Mouse (Mus musculus) heart, postnatal 10 days (tissue): ENCODE data around the gene Babam2. TPM values are rescaled to one million over a fixed set of nuclear protein-coding genes. Genes with fewer than 3 reads are reported as not detected.
"Not testable (repeated sequence)": the region's sequence is repeated elsewhere in the genome, so short reads cannot be mapped to it uniquely, and the experiment has no call there.

ENCODE experiments used
- DNase-seq, 2 experiments: peaks; one replicate each; pipeline ENCODE4 v3.0.0; 2021
- intact Hi-C: fragments of 180-260 bp; cut with DNase I; formaldehyde crosslinking; loops from one replicate; pipeline ENCODE4 v1.15.1; 2025
- total RNA-seq, 2 experiments: library from RNA; stranded (reverse); gene quantifications; 2 replicates each; pipeline ENCODE4 v1.2.3; 2021

Gene Babam2
- total RNA-seq, 2 experiments from 2014 or later: 36.3 to 39.8 TPM

DNA sequence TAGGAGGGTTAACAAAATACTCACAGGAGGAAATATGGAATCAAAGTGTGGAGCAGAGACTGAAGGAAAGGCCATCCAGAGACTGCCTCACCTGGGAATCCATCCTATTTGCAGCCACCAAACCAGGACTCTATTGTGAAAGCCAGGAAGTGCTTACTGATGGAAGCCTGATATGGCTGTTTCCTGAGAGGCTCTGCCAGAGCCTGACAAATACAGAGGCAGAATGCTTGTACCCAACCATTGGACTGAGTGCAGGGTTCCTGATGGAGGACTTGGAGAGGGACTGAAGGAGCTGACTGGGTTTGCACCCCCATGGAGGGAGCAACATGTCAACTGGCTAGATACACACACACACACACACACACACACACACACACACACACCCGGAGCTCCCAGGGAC is 274.9 kb downstream of the Babam2 start:
- intact Hi-C loops, DNase-seq: not testable (repeated sequence)

DNA sequence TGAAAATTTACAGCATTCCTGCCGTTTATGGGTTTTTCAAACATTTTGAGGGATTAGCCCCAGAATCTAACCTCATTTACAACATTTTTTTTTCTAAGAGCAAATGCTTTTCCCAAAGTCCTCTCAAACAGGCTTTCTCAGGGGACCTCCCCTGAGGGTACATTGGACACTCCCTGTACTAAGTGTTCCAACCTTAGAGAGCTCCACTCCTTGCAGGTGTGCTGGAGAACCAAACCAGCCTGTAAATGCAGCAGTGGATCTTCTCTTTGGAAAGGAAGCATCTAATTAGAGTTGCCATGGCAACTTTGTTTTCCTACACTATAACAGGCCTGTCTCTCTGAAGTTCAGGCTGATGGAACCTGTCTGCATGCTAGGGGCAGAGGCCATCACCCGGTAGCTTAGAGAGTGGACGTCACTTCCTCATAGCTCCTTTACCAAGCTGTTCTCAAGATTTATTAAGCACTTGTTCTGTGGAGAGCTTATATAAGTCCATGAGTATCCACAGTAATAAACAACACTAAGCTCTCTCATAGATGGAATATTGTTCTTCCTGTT is 277.2 kb downstream of the Babam2 start:
- no peak for DNase-seq
- intact Hi-C loops: no loop called here

DNA sequence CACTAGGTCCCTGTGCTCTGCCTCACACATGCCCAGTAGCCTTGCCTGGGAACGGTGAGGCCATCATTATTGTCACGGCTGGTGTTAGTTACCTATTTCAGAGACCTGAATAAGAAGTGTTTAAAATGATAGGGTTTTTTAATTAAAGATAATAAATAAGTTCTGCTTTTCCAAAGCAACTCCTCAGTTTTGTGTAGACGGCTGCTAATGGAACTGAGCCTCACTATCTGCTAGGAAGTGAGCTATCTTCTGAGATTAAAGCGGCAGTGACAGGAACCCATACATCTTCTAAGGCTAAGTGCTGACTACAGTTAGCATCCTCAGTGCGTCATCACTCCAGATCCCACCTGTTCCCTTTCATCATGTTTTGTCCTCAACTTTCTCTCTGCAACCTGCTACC is 284.6 kb downstream of the Babam2 start:
- no peak for DNase-seq
- intact Hi-C loops: no loop called here

DNA sequence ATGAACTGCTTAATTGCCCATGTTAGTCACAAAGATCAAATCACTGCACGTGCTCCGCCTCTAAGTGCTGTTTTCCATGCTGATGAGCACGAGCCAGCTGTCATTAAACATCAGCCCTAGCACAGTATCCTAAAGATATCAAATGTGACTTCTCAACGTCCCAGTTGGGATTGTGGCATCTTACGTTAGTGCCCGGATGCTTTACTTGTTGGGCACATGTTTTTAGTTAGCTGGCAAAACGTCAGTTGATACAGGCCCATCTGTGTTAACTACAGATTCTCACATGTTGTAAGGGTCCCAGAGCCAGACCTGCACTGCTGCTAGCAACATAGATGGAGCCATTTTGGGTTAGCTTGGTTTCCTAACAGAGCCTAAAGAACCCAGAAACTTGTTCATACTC is 285.7 kb downstream of the Babam2 start:
- DNase-seq: no peak
- intact Hi-C loops: no loop called here

DNA sequence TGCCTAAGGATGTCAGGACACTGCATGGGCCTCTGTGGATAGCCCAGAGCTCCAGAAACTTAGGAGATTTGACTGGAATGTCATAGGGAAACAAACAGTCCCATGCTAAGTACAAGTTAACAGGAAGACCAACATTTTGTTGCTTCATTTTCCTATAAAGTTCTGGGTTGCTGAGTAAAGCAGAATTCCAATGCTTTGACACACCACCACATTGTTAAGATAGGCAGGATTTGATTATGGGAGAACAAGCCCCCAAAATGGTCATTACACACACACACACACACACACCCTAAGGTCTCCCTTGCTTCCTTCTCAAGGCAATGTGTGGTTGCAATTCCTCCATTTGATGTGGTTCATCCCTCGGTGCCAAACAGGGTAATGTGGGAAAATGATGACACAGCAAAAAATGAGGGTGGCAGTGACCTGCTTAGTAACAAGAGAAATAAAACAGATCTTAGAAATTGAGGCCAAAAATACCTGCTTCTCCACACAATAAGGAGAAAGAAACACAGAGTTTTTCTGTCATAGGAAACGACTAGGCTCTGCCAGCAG is 286.4 kb downstream of the Babam2 start:
- intact Hi-C loops: no loop called here
- DNase-seq: peak in 1 of 2 experiments; percentile 12

DNA sequence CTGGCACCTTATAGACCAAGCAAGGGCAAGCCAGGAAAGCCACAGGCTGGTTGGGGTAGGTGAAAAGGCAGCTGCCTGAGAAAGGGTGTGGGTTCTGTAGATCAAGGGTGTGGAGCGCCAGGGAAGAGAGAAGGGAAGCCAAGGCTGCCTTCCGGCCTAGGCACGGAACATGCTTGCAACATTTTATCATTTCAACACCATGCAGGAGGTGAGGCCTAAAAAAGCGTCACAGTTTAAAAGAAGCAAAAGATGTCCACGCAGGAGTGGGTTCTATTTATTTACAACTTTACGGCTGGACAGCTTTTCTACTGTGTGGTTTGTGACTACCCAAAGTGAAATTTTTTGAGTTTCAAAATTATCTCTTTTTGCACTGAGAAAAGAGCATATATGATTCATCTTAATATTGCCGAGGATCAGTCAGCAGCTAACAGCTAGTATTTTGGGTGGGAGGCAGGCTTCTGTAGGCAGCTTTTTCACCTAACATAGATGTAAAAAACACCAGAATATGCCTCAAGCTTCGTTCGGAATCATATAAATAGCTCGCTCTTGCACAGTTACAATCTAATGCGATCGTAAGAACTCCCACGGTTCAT is 287.0 kb downstream of the Babam2 start:
- intact Hi-C loops: no loop called here
- DNase-seq: peak; percentile 20 to 29

DNA sequence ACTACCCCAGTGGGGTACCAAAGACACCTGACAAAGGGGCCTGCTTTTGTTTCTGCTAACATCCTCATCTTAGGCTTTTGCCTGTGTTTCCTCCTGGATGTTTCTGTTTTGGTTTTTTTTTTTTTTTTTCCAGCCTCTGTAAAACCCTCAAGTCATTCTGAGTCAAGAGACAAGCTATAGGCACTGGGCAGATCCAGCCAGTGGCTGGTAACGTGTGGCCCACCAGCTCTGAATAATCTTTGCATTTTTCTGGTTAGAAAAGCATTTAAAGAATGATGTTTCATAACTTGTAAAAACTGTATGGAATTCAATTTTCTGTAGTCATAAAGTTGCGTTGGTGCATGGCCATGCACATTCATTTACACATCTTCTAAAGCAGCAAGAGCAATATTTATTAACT is 287.5 kb downstream of the Babam2 start:
- no peak for DNase-seq
- intact Hi-C loops: no loop called here

DNA sequence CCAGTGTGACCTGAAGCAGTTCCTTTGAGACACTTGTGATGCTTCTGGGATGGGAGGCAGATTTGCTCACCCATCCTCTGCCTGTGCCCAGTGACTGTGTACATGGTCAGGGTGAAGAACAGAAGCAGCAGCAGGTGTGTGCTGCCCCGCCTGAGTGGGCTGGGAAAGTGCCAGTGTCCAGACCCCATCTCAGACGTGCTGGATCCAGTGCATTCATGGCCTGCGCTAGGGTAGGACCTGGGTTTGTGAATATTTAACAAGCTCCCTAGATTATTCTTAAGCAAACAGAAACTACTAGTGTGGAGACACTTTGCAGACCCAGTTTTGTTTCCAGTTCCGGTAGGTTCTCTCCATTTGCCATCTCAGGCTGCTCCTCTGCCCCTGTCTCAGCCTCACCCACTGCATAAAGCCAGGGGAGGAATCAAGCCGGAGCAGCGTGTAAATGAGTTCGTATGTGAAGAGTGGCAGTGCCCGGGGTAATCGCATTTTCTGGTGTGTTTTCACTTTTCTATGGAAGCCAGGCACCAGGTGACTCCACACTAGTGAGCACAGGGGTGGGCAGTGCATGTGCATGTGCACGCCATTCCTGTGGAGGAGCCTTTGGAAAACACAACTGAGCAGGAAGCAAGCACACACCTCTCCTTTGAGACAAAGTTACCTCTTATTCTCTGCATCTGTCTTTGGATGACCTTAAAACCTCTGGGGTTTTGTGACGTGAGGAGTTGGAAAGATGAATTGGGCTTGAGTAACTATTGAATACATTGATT is 290.2 kb downstream of the Babam2 start:
- intact Hi-C loops: no loop called here
- DNase-seq: no peak

DNA sequence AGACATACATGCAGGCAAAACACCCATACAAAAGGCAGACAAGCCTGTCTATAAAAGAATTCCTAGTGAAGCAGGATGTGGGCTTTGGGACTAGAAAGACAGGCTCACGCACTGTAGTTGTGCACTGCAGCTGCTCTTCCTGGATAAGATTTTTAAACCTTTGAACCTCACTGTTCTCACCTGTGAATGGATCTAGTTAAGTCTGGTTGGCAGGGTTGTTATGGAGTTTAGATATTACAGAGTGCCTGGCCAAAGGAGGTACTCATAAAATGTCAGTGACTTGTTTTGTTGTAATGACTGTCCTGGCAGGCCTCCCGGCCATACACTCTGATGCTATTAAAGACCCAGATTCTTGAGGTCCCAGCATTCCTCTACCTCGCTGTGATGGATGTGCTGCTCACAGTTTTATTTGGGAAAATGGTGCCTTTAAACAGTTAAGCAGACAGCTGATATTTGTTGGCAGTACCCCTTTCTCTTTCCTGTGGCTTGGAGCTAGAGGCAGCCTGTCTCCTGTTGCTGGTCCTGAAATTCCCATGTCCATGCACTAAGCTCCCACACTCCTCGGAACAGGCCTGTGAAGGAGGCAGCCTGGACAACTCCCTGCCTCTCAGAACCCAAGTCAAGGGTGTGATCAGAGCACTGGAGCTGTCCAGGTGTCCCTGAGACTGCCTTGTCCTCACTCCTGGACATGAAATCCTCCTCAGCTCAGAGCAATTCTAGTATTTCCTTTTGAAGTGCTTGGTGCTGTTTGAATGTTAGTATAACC is 299.9 kb downstream of the Babam2 start:
- intact Hi-C loops: no loop called here
- DNase-seq: no peak

DNA sequence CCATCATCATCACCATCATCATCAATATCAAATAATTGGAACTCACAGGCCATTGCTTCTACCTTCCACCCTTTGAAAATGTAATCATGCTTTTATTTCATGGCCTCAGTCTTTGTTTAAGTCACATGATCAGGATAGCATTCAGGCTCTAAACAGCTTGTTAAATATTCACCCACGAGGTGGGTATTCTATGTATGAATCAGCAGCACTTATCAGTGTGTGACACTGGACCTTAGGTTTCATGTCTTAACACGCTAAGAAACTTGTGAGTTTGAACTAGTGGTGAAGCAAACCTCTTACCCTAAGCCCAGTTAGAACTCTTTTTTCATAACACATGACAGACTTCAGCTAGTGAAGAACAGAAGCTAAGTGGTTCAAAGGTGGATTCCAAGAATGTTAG is 301.3 kb downstream of the Babam2 start:
- intact Hi-C loops: no loop called here
- DNase-seq: no peak

DNA sequence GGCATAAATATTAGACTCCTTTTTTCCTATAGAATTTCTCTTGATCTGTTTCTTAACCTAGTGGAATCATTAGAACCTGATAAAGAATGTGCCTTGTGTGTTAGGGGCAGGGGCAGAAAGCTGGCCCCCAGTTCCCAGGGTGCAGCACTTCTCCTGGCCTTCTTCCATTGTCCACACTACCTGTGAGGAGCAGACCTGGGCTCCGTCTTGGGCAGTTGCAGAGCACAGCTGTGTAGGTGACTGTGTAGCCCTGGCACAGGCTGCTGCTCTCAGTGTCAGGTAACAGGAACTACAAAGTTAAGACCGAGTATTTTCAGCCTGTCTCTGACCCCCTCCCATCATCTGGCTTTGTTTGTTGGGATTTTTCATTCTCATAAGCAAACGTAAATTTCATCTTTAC is 302.6 kb downstream of the Babam2 start:
- intact Hi-C loops: no loop called here
- no peak for DNase-seq

DNA sequence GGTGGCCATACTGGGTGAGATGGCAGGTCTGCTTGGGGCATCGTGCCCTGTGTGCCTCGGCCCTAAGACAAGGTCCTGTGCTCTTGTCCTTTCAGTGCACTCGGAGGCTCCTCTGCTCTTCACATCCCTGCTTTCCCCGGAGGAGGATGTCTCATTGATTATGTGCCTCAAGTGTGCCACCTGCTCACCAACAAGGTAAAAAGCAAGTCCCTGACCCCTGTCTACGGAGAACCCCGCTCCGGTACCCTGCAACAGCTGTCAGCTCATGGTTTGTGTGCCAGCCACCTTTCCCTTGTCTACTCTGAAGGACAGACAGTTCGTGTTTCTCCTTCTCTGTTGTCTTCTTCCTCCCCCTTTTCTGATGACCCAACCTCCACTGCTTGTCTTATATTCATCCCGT is 303.8 kb downstream of the Babam2 start:
- intact Hi-C loops: no loop called here
- no peak for DNase-seq

DNA sequence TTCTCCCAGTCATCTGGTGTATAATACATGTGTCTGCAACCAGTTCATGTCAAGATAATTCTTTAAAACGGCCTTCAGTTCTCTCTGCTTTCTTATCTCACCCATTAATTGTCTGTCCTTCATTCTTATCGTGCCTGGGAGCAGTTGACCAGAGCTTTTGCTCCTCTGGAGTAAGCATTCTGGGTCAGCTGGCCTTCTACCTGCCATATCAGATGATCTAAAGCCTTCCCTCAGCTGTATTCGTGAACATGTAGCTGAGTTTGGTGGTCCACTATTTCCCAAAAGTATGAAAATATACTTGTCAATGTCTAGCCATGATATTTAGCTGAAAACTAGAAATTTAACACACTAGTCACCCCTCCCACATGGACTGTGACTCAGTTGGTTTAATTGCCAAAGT is 304.3 kb downstream of the Babam2 start:
- intact Hi-C loops: no loop called here
- no peak for DNase-seq

DNA sequence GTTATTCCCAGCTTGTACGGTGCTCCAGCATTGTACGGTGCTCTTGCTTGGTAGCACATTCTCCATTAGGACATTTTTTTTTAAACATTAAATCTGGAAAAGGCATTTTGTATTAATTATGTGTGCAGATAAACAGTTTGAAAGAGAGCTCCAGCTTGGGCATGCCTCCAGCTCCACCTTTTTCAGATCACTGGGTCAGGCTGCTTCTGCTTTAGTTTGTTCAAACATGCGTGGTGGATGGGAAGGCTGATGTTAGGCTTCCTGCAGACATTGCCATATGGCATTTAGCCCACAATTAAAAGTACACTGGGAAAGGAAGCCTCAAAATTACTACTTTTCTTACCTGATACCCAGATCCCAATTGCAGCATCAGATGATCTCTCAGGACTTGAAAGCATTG is 310.9 kb downstream of the Babam2 start:
- DNase-seq: no peak

DNA sequence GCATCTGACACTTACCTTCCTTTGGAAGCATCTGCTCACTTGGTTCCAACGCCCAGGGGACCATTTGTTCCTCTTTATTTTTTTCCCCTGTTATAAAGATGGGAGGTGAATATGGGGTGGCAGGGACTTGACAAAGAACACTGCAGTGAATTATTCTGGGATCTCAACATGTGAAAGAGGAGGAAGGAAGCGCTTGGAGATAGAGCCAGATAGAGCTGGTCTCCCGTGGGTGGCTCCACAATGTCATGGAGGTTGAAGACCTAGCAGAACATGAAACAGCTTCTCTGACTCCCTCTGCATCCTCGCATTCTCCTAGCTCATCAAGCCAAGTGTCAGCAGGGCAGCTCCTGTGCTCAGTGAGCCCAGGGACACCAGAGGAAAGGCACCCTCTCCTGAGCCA is 312.6 kb downstream of the Babam2 start:
- intact Hi-C loops: no loop called here
- DNase-seq: no peak

More for the DNA sequence above, 310.9 kb downstream of the Babam2 start:
- intact Hi-C loops: no loop called here

DNA sequence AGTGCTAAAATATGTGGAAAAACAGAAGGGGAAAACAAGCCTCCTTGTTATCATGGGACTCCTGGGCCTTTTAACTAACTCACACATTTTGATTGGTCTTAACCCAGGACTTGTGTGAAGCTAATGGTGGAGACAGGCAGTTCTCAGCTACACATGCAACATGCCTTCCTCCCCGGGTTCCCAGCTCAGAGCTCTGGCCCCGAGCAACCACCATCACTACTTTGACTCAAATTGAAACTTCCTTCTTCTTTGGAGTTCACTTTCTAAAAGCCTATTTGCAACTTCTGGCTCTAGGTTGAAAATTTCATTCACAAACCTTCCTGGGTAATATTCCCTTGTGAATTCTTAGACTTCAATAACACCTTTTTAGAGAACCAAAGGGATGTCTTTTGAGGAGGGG is 315.6 kb downstream of the Babam2 start:
- intact Hi-C loops: no loop called here

DNA sequence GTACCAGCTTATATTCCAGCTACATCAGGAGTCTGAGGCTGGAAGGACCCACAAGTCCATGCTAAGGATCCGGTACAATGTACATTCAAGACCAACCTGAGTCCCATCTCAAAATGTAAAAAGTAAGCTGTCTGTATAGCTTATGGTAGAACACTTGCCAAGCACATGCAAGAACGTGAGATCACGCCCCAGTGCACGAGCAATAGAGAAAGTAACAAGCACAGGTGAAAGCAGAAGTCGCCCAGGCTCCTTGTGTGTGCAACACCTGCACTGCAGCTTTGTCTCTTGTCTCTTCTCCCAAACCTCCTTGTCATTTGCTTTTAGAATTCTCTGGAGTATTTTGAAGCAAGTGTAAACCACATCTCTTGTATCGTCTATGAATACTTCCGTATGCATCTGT is 317.3 kb downstream of the Babam2 start:
- intact Hi-C loops: no loop called here
- no peak for DNase-seq

More for the DNA sequence above, 315.6 kb downstream of the Babam2 start:
- DNase-seq: no peak

DNA sequence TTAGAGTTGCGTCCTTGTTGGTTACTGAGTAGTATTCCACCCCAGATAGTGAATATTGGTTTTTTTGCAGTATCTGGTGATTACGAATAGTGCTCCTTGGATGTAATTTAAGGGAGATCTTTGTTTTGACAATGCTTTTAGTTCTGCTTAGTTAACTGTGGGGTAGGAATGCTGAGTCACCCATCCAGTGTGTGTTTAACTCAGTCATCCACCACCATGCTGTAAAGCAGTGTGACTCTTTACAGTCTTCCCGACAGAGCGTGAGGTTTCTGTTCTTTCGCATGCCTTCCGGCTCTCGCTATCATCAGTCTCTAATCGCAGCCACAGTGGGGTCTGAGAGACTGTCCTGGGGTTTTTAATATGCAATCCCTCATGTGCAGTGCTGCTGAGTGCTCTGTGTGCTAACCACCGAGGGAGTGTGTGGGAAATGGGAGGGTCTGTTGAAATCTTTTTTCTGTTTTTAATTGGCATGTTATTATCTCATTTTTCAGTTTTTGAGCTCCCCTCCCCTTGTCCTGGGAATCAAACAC is 318.5 kb downstream of the Babam2 start:
- intact Hi-C loops: no loop called here

DNA sequence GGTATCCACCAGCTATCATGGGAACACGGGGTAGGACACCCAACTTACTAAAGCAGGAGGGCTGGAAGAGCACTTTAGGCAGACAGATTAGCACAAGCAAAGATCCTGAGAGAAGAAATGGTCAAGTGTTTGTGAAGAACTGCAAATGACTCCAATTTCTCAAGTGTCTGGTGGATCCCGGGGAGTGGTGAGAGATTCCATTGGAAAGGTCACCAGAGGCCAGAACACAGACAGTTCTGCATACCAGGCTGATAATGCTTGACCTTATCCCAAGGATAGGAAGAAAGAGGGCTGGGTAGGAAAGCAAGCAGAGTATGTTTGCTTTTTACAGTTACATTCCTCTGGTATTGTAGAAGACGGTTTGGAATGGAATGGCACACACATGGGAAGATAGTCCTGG is 320.2 kb downstream of the Babam2 start:
- peak in 1 of 2 experiments; percentile 33 for DNase-seq
- intact Hi-C loops: no loop called here

More for the DNA sequence above, 318.5 kb downstream of the Babam2 start:
- no peak for DNase-seq

DNA sequence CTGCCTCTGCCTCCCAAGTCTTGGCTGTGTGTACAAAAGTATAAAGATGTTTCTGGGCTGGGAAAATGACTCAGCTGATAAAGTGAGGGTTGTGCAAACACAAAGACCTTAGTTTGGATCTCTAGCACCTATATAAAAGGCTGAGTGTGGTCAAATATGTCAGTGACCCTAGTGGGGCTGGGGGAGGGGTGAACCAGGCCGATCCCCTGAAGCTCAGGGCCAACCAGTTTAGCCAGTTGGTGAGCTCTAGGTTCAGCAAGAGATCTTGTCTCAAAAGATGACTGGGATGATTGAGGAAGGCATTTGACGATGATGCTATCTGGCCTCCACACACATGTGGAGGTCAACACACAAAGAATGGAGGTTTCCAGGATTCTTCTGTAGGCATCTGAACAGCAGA is 320.8 kb downstream of the Babam2 start:
- intact Hi-C loops: no loop called here
- no peak for DNase-seq

DNA sequence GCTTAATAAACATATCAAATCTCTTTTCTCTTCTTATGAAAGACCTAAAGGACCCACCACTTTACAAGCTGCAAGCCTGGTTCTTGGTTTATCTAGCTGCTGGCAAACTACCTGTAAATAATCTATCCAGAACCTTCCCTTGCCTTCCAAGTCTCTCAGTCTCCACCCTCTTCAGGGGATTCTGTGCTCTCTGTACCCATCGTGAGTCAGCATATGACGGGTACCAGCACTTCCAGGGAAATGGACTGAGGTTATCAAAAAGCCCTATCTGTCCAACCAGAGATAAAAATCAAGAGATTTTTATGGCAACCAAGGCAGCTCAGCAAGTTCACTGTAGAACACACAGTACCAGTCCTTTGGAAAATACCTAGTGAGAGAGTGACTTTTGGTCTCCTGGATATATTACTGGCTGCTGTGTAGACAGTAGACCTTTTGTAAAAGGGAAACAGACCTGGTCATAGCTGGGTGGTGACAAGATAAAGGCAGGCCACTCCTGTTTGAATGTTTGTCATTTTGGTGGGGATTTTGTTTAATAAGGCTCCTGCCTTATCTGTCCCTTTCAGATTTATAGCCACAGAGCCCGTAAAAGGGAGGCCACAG is 332.4 kb downstream of the Babam2 start:
- DNase-seq: no peak
- intact Hi-C loops: no loop called here
